Mouse (Mus musculus): ENCODE measurements around the gene Ccdc73. TPM values are rescaled to one million over a fixed set of nuclear protein-coding genes. Genes with fewer than 3 reads are reported as not detected.

Ccdc73 gene
- total and polyA plus RNA-seq, 3 experiments = 0.08 to 0.43 TPM; not detected in 1

- TF ChIP-seq MEF2A (IDR thresholded peaks at IDR 0.05; ENCODE audit: extremely low read depth, insufficient replicate concordance, low read depth, low read length, poor library complexity, severe bottlenecking) (no peak), E2F4 (IDR thresholded peaks at IDR 0.05; ENCODE audit: borderline replicate concordance, low read depth, low read length) (no peak)
Observed at GRCm38 (mm10) chr2:105019457-105019856, 151.9 kb downstream of the Ccdc73 start (continued).

- DNase-seq (ENCODE audit: low read depth, low spot score) = peak; percentile 59
- no peak for TF ChIP-seq ZMIZ1 (IDR thresholded peaks at IDR 0.05; ENCODE audit: low read depth, low read length)
- TF ChIP-seq CHD2 (IDR thresholded peaks at IDR 0.05; ENCODE audit: low read length) = no peak
- no peak for TF ChIP-seq POLR2AphosphoS2 (IDR thresholded peaks at IDR 0.05; ENCODE audit: low read length)
- no peak for TF ChIP-seq MXI1 (IDR thresholded peaks at IDR 0.05; ENCODE audit: low read depth, low read length)
- no peak; the same call in 1 of the 2 replicates for TF ChIP-seq HCFC1 (IDR thresholded peaks at IDR 0.05; ENCODE audit: low read depth, low read length)
- no peak for TF ChIP-seq TAL1 (IDR thresholded peaks at IDR 0.05; ENCODE audit: low read length)
- H3K9ac ChIP-seq (ENCODE audit: control insufficient read depth, low read depth, low read length, poor library complexity, severe bottlenecking) = peak overlapping the region; percentile 64
- peak overlapping the region; percentile 96 for H3K27ac ChIP-seq (ENCODE audit: control insufficient read depth, low read depth, low read length)
- H3K27me3 ChIP-seq (ENCODE audit: control insufficient read depth in 1 of 2, insufficient read depth in 2 of 2, low read length in 2 of 2) = no peaks in the 10 kb centered on the region
- peaks cover 14 to 25% of the 10 kb centered on the region in 2 experiments for H3K4me1 ChIP-seq (ENCODE audit: control insufficient read depth in 1 of 2, insufficient read depth in 2 of 2, low read length in 2 of 2)
- peaks cover 0 to 32% of the 10 kb centered on the region in 2 experiments; a peak in 2 of 4 replicates for H3K36me3 ChIP-seq (ENCODE audit: control insufficient read depth in 1 of 2, insufficient read depth in 2 of 2, low read length in 2 of 2)
- peak overlapping the region; percentile 45 to 49 for H3K4me3 ChIP-seq (ENCODE audit: control insufficient read depth in 1 of 2, insufficient read depth in 1 of 2, low read depth in 2 of 2, low read length in 2 of 2)
- peaks cover 6% of the 10 kb centered on the region for H3K79me2 ChIP-seq (ENCODE audit: control insufficient read depth, insufficient read depth, low read length, poor library complexity)
- no peaks in the 10 kb centered on the region for H3K9me3 ChIP-seq (replicated peaks; ENCODE audit: insufficient read depth, low read length)
Observed at GRCm38 (mm10) chr2:105021256-105021655, 153.7 kb downstream of the Ccdc73 start.

DNA sequence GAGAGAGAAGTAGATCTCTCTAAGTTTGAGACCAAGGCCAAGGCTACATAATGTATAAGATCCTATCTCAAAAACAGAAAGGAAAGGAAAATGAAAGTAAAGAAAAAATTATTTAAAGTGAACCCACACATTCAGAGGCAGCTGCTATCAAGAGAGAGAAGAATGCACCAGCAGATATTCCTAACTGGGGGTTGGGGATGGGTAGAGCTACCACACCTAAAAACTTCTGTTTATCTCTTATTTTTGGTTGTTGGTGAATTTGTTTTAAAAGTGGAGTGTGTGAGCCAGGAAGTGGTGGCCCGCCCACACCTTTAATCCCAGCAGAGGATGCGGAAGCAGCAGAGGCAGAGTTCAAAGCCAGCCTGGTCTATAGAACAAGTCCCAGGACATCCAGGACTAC is 154.2 kb downstream of the Ccdc73 start:
- Histone ChIP-seq H3K9ac (ENCODE audit: control insufficient read depth, low read depth, low read length, poor library complexity, severe bottlenecking) (peak overlapping the region; percentile 64), H3K36me3 (ENCODE audit: control insufficient read depth in 1 of 2, insufficient read depth in 2 of 2, low read length in 2 of 2) (peaks cover 0 to 32% of the 10 kb centered on the region in 2 experiments; a peak in 2 of 4 replicates), H3K4me3 (ENCODE audit: control insufficient read depth in 1 of 2, insufficient read depth in 1 of 2, low read depth in 2 of 2, low read length in 2 of 2) (peak overlapping the region; percentile 45 to 49), H3K4me1 (ENCODE audit: control insufficient read depth in 1 of 2, insufficient read depth in 2 of 2, low read length in 2 of 2) (peaks cover 14 to 25% of the 10 kb centered on the region in 2 experiments), H3K27ac (ENCODE audit: control insufficient read depth, low read depth, low read length) (peak overlapping the region; percentile 96), H3K79me2 (ENCODE audit: control insufficient read depth, insufficient read depth, low read length, poor library complexity) (peaks cover under 1% of the 10 kb centered on the region), H3K27me3 (ENCODE audit: control insufficient read depth in 1 of 2, insufficient read depth in 2 of 2, low read length in 2 of 2) (no peaks in the 10 kb centered on the region), H3K9me3 (replicated peaks; ENCODE audit: insufficient read depth, low read length) (no peaks in the 10 kb centered on the region)
- DNase-seq (ENCODE audit: low read depth, low spot score) = peak; percentile 90
- no peak for TF ChIP-seq CTCF (IDR thresholded peaks at IDR 0.05 in 2 of 3, conservative IDR thresholded peaks at IDR 0.05 in 1 of 3; ENCODE audit: control insufficient read depth in 1 of 3, insufficient read depth in 1 of 3, low read depth in 2 of 3, low read length in 3 of 3, poor library complexity in 1 of 3, severe bottlenecking in 1 of 3)
- TF ChIP-seq JUND (IDR thresholded peaks at IDR 0.05; ENCODE audit: low read depth, low read length) = no peak
- TF ChIP-seq BHLHE40 (IDR thresholded peaks at IDR 0.05; ENCODE audit: borderline replicate concordance, low read depth, low read length) = 0 out of 2 replicates have a peak, but pooled peaks have one; percentile 12
- TF ChIP-seq MXI1 (IDR thresholded peaks at IDR 0.05; ENCODE audit: low read depth, low read length) = peak; percentile 56; the same call in 1 of the 2 replicates
- TF ChIP-seq KAT2A (conservative IDR thresholded peaks at IDR 0.05; ENCODE audit: low read depth, low read length) = peak; percentile 35; the same call in 1 of the 2 replicates
- no peak for TF ChIP-seq MAZ (IDR thresholded peaks at IDR 0.05; ENCODE audit: low read depth, low read length)
- peak; percentile 49; the same call in 1 of the 2 replicates for TF ChIP-seq MYC (IDR thresholded peaks at IDR 0.05; ENCODE audit: low read depth, low read length)
- peak; percentile 89 for TF ChIP-seq GATA1 (IDR thresholded peaks at IDR 0.05; ENCODE audit: low read depth, low read length)
- 0 out of 2 replicates have a peak, but pooled peaks have one; percentile 21 for TF ChIP-seq NELFE (IDR thresholded peaks at IDR 0.05; ENCODE audit: low read depth, low read length)
- TF ChIP-seq ETS1 (IDR thresholded peaks at IDR 0.05; ENCODE audit: low read depth, low read length) = peak; percentile 94
- TF ChIP-seq SIN3A (IDR thresholded peaks at IDR 0.05; ENCODE audit: low read length) = peak; percentile 84
- peak; percentile 79 for TF ChIP-seq MYB (IDR thresholded peaks at IDR 0.05; ENCODE audit: low read depth, low read length)
- peak; percentile 12; the same call in 1 of the 2 replicates for TF ChIP-seq MAX (IDR thresholded peaks at IDR 0.05; ENCODE audit: low read length)
- TF ChIP-seq ZNF384 (IDR thresholded peaks at IDR 0.05; ENCODE audit: low read depth, low read length) = peak; percentile 36; the same call in 1 of the 2 replicates
- peak; percentile 92 to 95 for TF ChIP-seq EP300 (IDR thresholded peaks at IDR 0.05; ENCODE audit: low read depth in 1 of 2, low read length in 2 of 2)
- TF ChIP-seq ELF1 (IDR thresholded peaks at IDR 0.05; ENCODE audit: low read depth, low read length) = peak; percentile 89
- TF ChIP-seq CHD1 (IDR thresholded peaks at IDR 0.05; ENCODE audit: low read depth, low read length) = no peak
- TF ChIP-seq TCF12 (IDR thresholded peaks at IDR 0.05; ENCODE audit: low read depth, low read length) = peak; percentile 88
- no peak for TF ChIP-seq SMC3 (IDR thresholded peaks at IDR 0.05; ENCODE audit: low read depth, low read length)
- TF ChIP-seq MAFK (IDR thresholded peaks at IDR 0.05; ENCODE audit: borderline replicate concordance, low read depth, low read length) = peak; percentile 50; the same call in 1 of the 2 replicates
- no peak for TF ChIP-seq USF1 (IDR thresholded peaks at IDR 0.05; ENCODE audit: low read depth, low read length)
- TF ChIP-seq TAL1 (IDR thresholded peaks at IDR 0.05; ENCODE audit: low read length) = peak; percentile 64
- no peak for TF ChIP-seq GABPA (IDR thresholded peaks at IDR 0.05; ENCODE audit: low read depth, low read length)
- TF ChIP-seq RCOR1 (IDR thresholded peaks at IDR 0.05; ENCODE audit: low read depth, low read length) = peak; percentile 80

Data from MEL (cell line).